Comparison of ENCODE assay signal across 12 mouse cellular contexts in the genomic region with DNA sequence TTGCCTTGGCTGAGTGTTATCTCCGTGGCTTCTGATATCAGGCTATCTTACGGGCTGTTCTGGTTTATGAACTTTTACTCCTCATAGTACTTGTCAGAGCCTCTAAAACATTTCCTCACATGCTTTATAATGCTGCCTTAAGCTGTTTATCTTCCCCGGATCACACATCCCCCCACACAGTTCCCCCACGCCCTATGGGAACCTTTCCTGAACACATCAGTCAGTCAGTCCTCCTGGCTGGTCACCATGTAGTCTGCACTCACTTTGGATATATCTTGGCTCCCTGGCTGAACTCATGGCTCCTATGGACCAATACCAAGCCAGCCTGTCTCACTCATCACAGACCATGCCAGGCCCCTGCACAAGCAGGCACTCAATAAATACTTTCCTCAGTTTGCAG.
"Had no signal": no experiment of that assay in that cellular context is flagged by ENCODE, and none has a peak within 500 bp of the region (broad histone marks: within the 10 kb centered on the region; RNA-seq: fewer than 3 reads in every experiment).

No protein-coding gene starts in this region.

- H3K27ac ChIP-seq: kidney, embryonic 15.5 days; left cerebral cortex, adult 2 months; limb, embryonic 12.5 days; liver, embryonic 14.5 days; lung, embryonic 15.5 days; midbrain, embryonic 13.5 days; stomach, postnatal 0 days had no signal

- H3K27me3 ChIP-seq: kidney, embryonic 15.5 days; limb, embryonic 12.5 days; lung, embryonic 15.5 days; midbrain, embryonic 13.5 days had no signal

- H3K4me2 ChIP-seq: kidney, embryonic 15.5 days; limb, embryonic 12.5 days; lung, embryonic 15.5 days; midbrain, embryonic 13.5 days had no signal

- H3K4me3 ChIP-seq: kidney, embryonic 15.5 days; left cerebral cortex, adult 2 months; limb, embryonic 12.5 days; lung, embryonic 15.5 days; midbrain, embryonic 13.5 days had no signal

- ATAC-seq: midbrain, embryonic 13.5 days had no signal

- H3K9ac ChIP-seq: kidney, embryonic 15.5 days; limb, embryonic 12.5 days; liver, embryonic 14.5 days; lung, embryonic 15.5 days; midbrain, embryonic 13.5 days had no signal

- DNase-seq: kidney, adult 11 months; kidney, postnatal 14 days; liver; right cerebral cortex, postnatal 14 days; thymus, postnatal 4 days had no signal

- H3K9me3 ChIP-seq: kidney, embryonic 15.5 days; limb, embryonic 12.5 days; lung, embryonic 15.5 days; midbrain, embryonic 13.5 days had no signal
